Mouse (Mus musculus) forebrain, embryonic 11.5 days (tissue): ENCODE measurements at regions not wholly inside any gene's neighbourhood (a gene's known extent, or its start where the extent isn't known, plus 50 kb on each side); places are given as distances from the start of the nearest gene placed in this dataset.
"Not testable (repeated sequence)": the region's sequence is repeated elsewhere in the genome, so short reads cannot be mapped to it uniquely, and the experiment has no call there.

Source experiments
- ATAC-seq: fragments of 200-750 bp; cut with Nextera tagmentation; replicated peaks from 2 replicates; pipeline ENCODE4 v1.8.0; 2017; ENCODE audit warnings: moderate TSS enrichment; ENCODE audit not compliant: low FRiP score
- DNase-seq: peaks from one replicate; pipeline ENCODE4 v3.0.0-alpha.2; 2017; ENCODE audit warnings: low spot score
- H3K27ac ChIP-seq: fragments of 300-500 bp; sonication (generic); 2 replicates; pipeline ENCODE4 v1.5.1; 2014; ENCODE audit warnings: low read depth, low read length
- H3K27me3 ChIP-seq: fragments of 300-500 bp; sonication (generic); 2 replicates; pipeline ENCODE4 v1.6.1; 2014; ENCODE audit warnings: mild to moderate bottlenecking, low read length, mixed read lengths; ENCODE audit not compliant: control insufficient read depth, insufficient read depth
- H3K36me3 ChIP-seq: fragments of 300-500 bp; sonication (generic); 2 replicates; pipeline ENCODE4 v1.6.1; 2014; ENCODE audit warnings: mild to moderate bottlenecking, low read length, moderate library complexity, mixed read lengths; ENCODE audit not compliant: control insufficient read depth, insufficient read depth
- H3K4me1 ChIP-seq: fragments of 300-500 bp; sonication (generic); replicated peaks from 2 replicates; pipeline ENCODE4 v1.6.1; 2014; ENCODE audit warnings: low read length, mixed read lengths; ENCODE audit not compliant: control insufficient read depth, insufficient read depth
- H3K4me2 ChIP-seq: fragments of 300-500 bp; sonication (generic); 2 replicates; pipeline ENCODE4 v1.6.1; 2014; ENCODE audit warnings: low read depth, mild to moderate bottlenecking, low read length, moderate library complexity, mixed read lengths; ENCODE audit not compliant: severe bottlenecking
- H3K4me3 ChIP-seq: fragments of 300-500 bp; sonication (generic); 2 replicates; pipeline ENCODE4 v1.5.1; 2014; ENCODE audit warnings: low read depth, low read length
- H3K9ac ChIP-seq: fragments of 300-500 bp; sonication (generic); 2 replicates; pipeline ENCODE4 v1.6.1; 2014; ENCODE audit warnings: low read length
- H3K9me3 ChIP-seq: fragments of 300-500 bp; sonication (generic); 2 replicates; pipeline ENCODE4 v1.6.1; 2016; ENCODE audit warnings: low read length, mixed read lengths; ENCODE audit not compliant: control insufficient read depth
- WGBS: fragments of 180-500 bp; shearing (Covaris S2); extraction: QIAGEN DNeasy Blood & Tissue Kit; methylation state at CpG from one replicate; pipeline ENCODE4 v1.1.7; 2014; 5-methylcytosine and 5-hydroxymethylcytosine counted together

DNA sequence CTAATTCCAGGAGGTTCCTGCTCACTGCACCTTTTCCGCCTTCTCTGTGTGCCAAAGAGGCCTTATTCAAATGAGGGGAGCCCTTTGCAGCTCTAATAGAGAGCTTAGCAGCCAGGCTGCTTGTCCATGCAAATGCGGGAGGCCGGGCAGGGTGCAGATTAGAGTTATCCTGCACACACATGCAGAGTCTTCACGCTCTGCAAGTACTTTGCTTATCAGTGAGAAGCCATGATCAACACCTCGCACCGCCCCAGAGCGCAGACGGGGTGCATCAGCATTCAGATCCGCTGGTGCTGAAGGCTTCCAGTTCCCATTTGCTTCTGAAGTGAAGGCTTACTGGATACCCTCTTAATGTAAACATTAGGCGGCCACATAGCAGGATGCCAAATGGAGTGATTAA, 131.1 kb upstream of the Irx2 start:
- ATAC-seq = peak; percentile 64; the same call in 1 of the 2 replicates
- DNase-seq = peak; percentile 57
- no peak overlapping the region for H3K4me3 ChIP-seq

DNA sequence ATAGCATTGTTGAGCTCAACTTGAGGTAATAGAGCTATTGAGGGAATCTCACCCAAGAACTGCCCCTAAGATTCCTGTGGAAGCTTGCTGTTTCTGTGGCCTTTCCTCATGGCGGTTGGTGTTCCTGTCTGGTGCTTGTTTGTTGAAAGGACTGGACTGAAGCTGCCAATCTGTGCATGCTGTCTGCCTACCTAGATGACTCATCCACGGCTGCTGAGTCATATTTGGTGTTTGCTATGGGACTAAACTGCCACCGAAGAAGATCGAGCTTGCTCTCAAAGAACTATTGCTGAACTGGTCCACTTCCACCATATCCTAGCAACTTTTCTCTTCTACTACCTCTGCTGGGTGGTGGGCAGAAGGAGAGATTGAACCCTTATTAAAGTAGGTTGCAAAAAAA, 122.7 kb upstream of the Irx2 start:
- no peak for ATAC-seq
- no peak overlapping the region for H3K4me3 ChIP-seq
- WGBS = 92% methylated on average over 4 of the region's 4 CpGs
- H3K4me1 ChIP-seq = no peaks in the 10 kb centered on the region
- no peaks in the 10 kb centered on the region for H3K36me3 ChIP-seq
- H3K4me2 ChIP-seq = no peak overlapping the region
- H3K27me3 ChIP-seq = no peaks in the 10 kb centered on the region
- DNase-seq = no peak
- H3K27ac ChIP-seq = no peak overlapping the region
- no peaks in the 10 kb centered on the region for H3K9me3 ChIP-seq
- H3K9ac ChIP-seq = no peak overlapping the region

More for the DNA sequence above, 131.1 kb upstream of the Irx2 start:
- H3K9me3 ChIP-seq = no peaks in the 10 kb centered on the region
- H3K9ac ChIP-seq = no peak overlapping the region
- H3K36me3 ChIP-seq = no peaks in the 10 kb centered on the region
- WGBS = 7% methylated on average over 10 of the region's 10 CpGs
- no peak overlapping the region for H3K27ac ChIP-seq
- no peaks in the 10 kb centered on the region for H3K27me3 ChIP-seq
- H3K4me2 ChIP-seq = no peak overlapping the region
- H3K4me1 ChIP-seq = peaks cover 3% of the 10 kb centered on the region

DNA sequence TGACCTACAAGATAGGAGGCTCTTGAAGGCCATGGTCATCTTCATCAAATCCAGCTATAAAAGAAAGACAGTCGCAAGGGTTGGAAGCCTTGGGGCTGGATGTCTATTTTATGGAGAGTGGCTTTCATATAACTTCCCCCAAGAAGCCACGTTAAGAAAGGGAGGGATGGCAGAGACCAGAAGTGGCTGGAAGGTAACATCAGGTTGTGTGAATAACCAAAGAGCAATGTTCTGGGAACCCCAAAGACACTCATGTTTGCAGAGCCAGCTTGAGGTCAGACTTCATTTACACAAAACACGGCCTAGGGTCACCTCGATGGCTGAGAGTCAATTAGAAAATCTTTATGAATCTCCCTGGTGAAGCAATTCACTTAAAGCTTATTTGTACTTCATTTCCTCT, 90.0 kb upstream of the Irx2 start:
- H3K36me3 ChIP-seq = no peaks in the 10 kb centered on the region
- H3K4me1 ChIP-seq = no peaks in the 10 kb centered on the region
- H3K4me2 ChIP-seq = no peak overlapping the region
- 88% methylated on average over 4 of the region's 4 CpGs for WGBS
- no peak overlapping the region for H3K27ac ChIP-seq
- no peaks in the 10 kb centered on the region for H3K9me3 ChIP-seq
- no peak overlapping the region for H3K9ac ChIP-seq
- H3K27me3 ChIP-seq = no peaks in the 10 kb centered on the region
- ATAC-seq (no peak), DNase-seq (no peak)
- H3K4me3 ChIP-seq = no peak overlapping the region

DNA sequence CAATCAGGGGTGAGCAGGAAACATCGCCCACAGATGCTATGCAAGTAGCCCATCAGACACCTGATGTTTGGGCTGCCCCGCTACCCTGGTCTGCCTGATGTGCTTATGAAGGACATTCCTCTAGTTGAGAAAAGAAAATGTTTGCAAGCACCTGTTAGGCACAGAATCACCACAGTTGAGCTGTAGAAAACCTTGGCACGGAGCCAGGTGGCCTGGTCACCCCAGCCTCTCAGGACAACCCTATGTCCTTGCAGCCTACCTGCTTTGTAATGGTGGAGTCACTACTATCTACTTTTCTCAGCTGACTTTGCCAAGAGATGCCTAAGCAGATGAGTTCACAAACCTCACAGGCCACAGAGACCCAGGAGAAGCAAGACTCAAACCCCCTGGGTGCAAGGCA, 86.9 kb upstream of the Irx2 start:
- DNase-seq (no peak), ATAC-seq (no peak)
- Histone ChIP-seq H3K36me3 (no peaks in the 10 kb centered on the region), H3K4me2 (no peak overlapping the region), H3K27me3 (no peaks in the 10 kb centered on the region), H3K9me3 (no peaks in the 10 kb centered on the region), H3K9ac (no peak overlapping the region), H3K4me1 (no peaks in the 10 kb centered on the region), H3K27ac (no peak overlapping the region), H3K4me3 (no peak overlapping the region)
- 87% methylated on average over 3 of the region's 3 CpGs for WGBS

DNA sequence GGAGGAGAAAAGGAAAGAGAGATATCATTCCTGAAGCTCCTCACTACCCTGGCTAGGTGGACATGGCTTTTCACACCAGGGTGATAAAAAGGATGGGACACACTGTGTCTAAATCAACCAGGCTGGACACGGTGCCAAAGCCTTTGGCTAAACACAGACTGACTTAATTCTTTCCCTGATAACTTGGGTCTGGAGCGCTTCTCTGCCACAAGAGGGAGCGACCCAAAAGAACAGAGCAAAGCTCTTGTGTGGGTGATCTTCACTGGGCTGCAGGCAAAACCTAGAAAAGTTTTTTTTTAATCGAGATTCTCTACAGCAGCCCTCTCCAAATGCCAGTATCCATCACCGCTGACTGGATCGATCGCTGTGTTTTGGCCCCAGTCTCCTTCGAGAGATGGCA, 70.7 kb upstream of the Irx2 start:
- Histone ChIP-seq H3K9me3 (no peaks in the 10 kb centered on the region), H3K4me3 (no peak overlapping the region), H3K27me3 (no peaks in the 10 kb centered on the region), H3K27ac (no peak overlapping the region), H3K4me1 (no peaks in the 10 kb centered on the region), H3K36me3 (no peaks in the 10 kb centered on the region), H3K4me2 (no peak overlapping the region), H3K9ac (no peak overlapping the region)
- WGBS = 70% methylated on average over 8 of the region's 8 CpGs
- DNase-seq (no peak), ATAC-seq (no peak)

DNA sequence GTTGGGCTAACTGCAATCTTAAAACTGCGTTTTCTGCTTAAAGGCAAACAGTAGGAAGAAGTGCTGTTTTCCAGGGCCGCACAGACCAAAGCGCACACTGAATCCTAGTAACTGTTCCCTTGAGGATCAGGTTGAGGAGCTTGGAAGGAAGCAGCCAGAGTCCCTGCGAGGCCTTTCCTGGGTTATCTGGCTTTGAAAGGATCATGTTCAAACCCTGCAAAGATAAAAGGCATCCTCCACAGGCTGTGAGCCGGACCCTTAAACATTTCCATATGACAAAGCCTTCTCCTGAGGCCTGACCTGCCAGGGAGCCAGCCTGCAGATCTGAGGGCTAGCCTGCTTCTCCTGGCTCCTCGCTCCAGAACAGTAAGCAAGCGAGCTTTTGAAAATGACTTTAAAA, 56.7 kb upstream of the Irx2 start:
- Histone ChIP-seq H3K9ac (no peak overlapping the region), H3K4me3 (no peak overlapping the region), H3K4me2 (no peak overlapping the region), H3K4me1 (no peaks in the 10 kb centered on the region), H3K27me3 (no peaks in the 10 kb centered on the region), H3K36me3 (no peaks in the 10 kb centered on the region), H3K27ac (no peak overlapping the region), H3K9me3 (no peaks in the 10 kb centered on the region)
- no peak for DNase-seq
- ATAC-seq = no peak
- WGBS = 43% methylated on average over 7 of the region's 7 CpGs

DNA sequence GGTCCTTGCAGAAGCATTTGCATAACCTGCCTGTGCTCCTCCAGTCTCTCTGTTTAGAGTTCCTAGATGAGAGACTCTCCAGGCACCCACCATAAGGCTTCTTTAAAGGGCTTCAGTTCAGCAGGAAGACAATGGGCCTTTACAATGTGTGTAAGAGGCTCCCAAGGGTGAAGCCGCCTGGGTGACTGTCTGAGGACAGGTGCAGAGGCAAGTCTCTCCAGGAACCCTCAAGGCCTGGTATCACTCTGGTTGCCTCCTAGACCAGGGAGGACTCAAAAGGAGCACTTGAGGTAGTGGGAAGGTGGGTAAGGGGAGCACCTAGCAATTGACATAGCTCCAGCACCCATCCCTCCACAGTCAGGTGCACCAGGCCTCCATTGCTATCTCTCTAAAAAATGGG, 55.8 kb upstream of the Irx2 start:
- WGBS = 23% methylated on average over 1 of the region's 1 CpGs
- H3K4me1 ChIP-seq = no peaks in the 10 kb centered on the region
- H3K9ac ChIP-seq = no peak overlapping the region
- H3K4me3 ChIP-seq = no peak overlapping the region
- ATAC-seq = no peak
- H3K27ac ChIP-seq = no peak overlapping the region
- no peaks in the 10 kb centered on the region for H3K27me3 ChIP-seq
- H3K4me2 ChIP-seq = no peak overlapping the region
- H3K9me3 ChIP-seq = no peaks in the 10 kb centered on the region
- H3K36me3 ChIP-seq = no peaks in the 10 kb centered on the region
- DNase-seq = no peak

DNA sequence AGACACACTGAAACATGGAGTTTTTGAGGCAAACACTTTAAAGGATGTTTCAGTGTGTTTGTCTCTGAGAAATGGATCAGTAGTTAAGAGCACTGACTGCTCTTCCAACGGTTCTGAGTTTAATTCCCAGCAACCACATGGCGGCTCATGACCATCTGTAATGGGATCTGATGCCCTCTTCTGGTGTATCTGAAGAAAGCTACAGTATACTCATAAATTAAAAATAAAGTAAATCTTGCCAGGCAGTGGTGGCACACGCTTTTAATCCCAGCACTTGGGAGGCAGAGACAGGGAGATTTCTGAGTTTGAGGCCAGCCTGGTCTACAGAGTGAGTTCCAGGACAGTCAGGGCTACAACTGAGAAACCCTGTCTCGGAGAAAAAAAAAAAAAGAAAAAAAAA, 54.5 kb upstream of the Irx2 start:
- not testable (repeated sequence) for ATAC-seq, H3K9ac ChIP-seq, H3K27ac ChIP-seq, H3K4me1 ChIP-seq, H3K36me3 ChIP-seq, H3K4me3 ChIP-seq, H3K4me2 ChIP-seq, DNase-seq, H3K9me3 ChIP-seq, H3K27me3 ChIP-seq
- 68% methylated on average over 4 of the region's 4 CpGs for WGBS

DNA sequence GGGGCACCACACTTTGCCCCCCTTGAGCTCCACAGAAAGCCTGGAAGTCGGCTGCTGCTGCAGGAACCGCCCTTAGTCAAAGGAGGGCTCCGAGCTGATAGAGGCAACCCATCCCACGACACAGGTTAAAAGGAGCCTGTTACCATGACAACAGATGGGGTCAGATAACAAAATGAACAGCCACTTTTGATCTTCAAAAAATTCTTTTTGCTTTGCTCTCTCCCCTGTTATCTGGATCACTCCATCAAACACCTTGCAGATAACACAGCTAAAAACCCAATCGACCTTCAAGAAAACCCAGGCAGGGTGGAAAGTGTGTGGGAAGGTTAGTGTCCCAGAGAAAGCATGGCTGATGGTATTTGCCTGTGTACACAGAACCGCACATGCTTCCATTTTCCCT, 52.1 kb upstream of the Irx2 start:
- Histone ChIP-seq H3K9me3 (no peaks in the 10 kb centered on the region; the same call in 1 of the 2 replicates), H3K27ac (no peak overlapping the region), H3K27me3 (no peaks in the 10 kb centered on the region), H3K9ac (no peak overlapping the region), H3K4me1 (no peaks in the 10 kb centered on the region), H3K4me3 (no peak overlapping the region), H3K36me3 (no peaks in the 10 kb centered on the region), H3K4me2 (no peak overlapping the region)
- WGBS = 47% methylated on average over 6 of the region's 6 CpGs
- ATAC-seq = no peak
- no peak for DNase-seq
